22 mouse cellular contexts compared by ENCODE assay signal in genomic region chr16:24340646-24341045, GRCm38 (mm10).
"Had no signal": no experiment of that assay in that cellular context is flagged by ENCODE, and none has a peak within 500 bp of the region (broad histone marks: within the 10 kb centered on the region; RNA-seq: fewer than 3 reads in every experiment).

No protein-coding gene starts in this region.

- H3K27me3 ChIP-seq: heart, embryonic 13.5 days; heart, embryonic 15.5 days; hindbrain, embryonic 12.5 days; intestine, embryonic 15.5 days; limb, embryonic 12.5 days; liver, embryonic 13.5 days; liver, embryonic 15.5 days had no signal

- H3K4me1 ChIP-seq: heart, embryonic 15.5 days; hindbrain, embryonic 12.5 days; intestine, embryonic 15.5 days; liver, embryonic 13.5 days; liver, embryonic 15.5 days had no signal

- H3K36me3 ChIP-seq: heart, embryonic 13.5 days; heart, embryonic 15.5 days; hindbrain, embryonic 10.5 days; hindbrain, embryonic 12.5 days; intestine, embryonic 15.5 days; kidney, embryonic 15.5 days; limb, embryonic 10.5 days; limb, embryonic 12.5 days; liver, embryonic 13.5 days; liver, embryonic 15.5 days had no signal

- DNase-seq: gastrocnemius, adult 2 months; gastrocnemius, postnatal 10 days; gastrocnemius, postnatal 25 days; heart, adult 2 months; heart, postnatal 4 days; kidney, postnatal 4 days; liver; liver, embryonic 13.5 days; liver, postnatal 0 days had no signal

- H3K4me3 ChIP-seq: gastrocnemius, adult 2 months; heart, adult 2 months; heart, embryonic 13.5 days; heart, embryonic 15.5 days; hindbrain, embryonic 10.5 days; hindbrain, embryonic 12.5 days; intestine, embryonic 15.5 days; kidney, embryonic 15.5 days; layer of hippocampus, adult 2 months; left cerebral cortex, adult 2 months; limb, embryonic 10.5 days; limb, embryonic 12.5 days; liver, embryonic 13.5 days; liver, embryonic 15.5 days had no signal

- H3K27ac ChIP-seq: gastrocnemius, adult 2 months; heart, adult 2 months; heart, embryonic 13.5 days; heart, embryonic 15.5 days; hindbrain, embryonic 10.5 days; hindbrain, embryonic 12.5 days; hindbrain, embryonic 14.5 days; intestine, embryonic 15.5 days; kidney, embryonic 15.5 days; kidney, postnatal 0 days; left cerebral cortex, adult 2 months; limb, embryonic 12.5 days; liver, embryonic 13.5 days; liver, embryonic 15.5 days had no signal
